Mouse (Mus musculus) heart, adult 2 months (tissue): ENCODE measurements around the gene Cryab.

Source experiments
- CTCF ChIP-seq: fragments of 200-600 bp; IDR thresholded peaks from 2 replicates; pipeline ENCODE4 v1.8.1; 2022; ENCODE audit warnings: antibody characterized with exemption, mild to moderate bottlenecking, moderate library complexity
- EP300 ChIP-seq: fragments of 200-500 bp; IDR thresholded peaks from 2 replicates; pipeline ENCODE4 v1.6.1; 2011; ENCODE audit warnings: low read depth, low read length, control low read depth; ENCODE audit not compliant: insufficient read depth

DNA sequence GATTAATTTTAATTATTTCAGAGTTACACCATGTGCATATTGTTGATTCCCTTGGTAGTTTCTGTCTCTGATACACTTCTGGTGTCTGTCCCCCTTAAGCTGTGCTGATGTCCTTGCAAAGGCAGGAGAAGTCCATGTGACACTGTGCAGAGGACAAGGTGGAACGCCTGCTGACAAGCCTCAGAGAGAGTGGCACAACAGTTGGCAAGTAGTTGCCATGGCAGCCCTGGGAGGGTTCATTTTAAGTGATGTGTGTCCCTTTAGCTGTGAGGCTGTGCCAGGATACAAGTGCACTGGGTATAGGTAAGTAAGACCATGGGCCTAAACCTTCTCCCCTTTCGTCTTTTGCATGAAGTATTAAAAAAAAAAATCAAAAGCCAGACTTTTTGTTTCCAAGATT lies 18.9 kb downstream of the Cryab start:
- TF ChIP-seq EP300 (0 out of 2 replicates have a peak, but pooled peaks have one; percentile 35), CTCF (no peak)
